Mouse (Mus musculus) left cerebral cortex, adult 9 months (tissue): Measurements from ENCODE around the gene Olfr750.

Source experiments
- DNase-seq, 2 experiments: peaks; one replicate each; pipeline ENCODE4 v3.0.0; 2022; ENCODE audit warnings: low spot score in 2 of 2

Gene Olfr750

DNA sequence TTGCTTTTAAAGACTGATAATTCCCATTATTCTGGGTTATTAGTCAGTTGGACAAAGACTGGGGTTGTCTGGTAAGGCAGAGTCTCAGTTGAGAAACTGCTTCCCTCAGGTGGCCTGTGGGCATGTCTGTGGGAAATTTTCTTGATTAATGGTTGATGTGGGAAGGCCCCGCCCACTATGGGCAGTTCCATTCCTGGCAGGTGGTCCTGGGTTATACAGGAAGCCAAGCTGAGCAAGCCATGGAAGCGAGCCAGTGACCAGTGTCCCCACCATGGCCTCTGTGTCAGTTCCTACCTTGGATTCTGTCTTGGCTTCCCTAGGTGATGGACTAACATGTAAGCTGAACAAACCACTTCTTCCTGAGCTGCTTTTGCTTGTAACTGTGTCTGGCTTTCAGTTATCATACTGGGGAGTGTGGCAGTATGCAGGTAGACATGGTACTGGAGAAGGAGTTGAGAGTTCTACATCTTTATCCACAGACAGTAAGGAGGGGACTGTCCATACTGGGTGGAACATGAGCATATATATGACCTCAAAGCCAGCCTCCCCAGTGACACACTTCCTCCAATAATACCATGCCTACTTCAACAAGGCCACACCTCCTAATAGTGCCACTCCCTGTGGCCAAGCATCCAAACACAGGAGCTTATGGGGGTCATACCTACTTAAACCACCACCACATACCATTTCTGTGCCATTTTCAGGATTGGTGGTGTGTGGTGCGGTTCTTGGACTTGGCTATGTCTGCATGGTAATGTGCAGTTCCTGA, 46.7 kb downstream of the Olfr750 start:
- no peak for DNase-seq

DNA sequence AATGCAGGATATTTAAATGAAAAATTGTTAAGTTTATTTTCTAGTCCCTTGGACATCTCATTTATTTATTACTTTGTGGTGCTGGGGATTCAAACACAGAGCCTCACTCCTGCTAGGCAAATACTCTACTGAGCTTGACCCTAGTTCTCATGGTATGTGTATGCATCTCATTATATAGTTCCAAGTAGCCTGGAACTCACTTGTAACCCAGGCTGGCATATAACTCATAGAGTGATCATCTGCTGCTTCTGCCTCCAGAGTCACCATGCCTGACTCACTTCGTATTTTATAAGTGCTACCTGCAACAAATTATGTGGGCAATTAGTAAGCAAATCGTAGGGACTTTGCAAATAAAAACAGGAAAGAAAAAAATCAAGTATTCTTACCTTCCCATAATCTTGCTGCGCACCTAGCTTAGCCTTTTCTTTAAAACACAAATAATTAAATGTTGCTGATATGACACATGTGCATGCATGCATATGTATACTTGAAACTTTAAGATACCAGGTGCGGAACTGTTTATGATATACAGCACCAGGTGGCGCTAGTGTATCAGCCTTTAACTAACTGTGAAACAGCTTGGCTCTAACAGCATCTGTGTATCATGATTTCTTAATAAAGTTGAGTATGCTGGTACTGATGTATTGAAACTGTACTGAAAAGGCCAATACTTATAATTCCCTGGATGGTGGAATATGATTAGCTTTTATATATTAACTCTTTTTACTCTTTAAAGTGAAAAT, 47.7 kb downstream of the Olfr750 start:
- DNase-seq = peak; percentile 23 to 86

DNA sequence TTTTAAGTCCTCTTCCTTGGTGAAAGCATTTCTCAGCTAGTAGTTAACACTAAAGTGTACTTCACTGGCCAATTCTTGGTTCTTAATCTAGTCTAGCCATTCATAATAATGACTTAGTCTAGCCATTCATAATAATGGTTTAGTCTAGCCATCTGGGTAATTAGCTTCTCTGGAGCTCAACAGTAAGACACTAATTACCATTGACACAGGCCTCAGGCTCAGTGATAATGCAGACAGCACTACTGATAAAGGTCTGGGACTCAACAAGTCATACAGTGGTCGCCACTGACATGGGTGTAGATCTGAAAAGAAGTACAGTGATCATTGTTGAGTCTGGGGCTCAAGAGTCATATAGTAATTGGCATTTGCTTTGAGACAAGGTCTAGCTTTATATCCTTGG, 49.4 kb downstream of the Olfr750 start:
- no peak for DNase-seq

DNA sequence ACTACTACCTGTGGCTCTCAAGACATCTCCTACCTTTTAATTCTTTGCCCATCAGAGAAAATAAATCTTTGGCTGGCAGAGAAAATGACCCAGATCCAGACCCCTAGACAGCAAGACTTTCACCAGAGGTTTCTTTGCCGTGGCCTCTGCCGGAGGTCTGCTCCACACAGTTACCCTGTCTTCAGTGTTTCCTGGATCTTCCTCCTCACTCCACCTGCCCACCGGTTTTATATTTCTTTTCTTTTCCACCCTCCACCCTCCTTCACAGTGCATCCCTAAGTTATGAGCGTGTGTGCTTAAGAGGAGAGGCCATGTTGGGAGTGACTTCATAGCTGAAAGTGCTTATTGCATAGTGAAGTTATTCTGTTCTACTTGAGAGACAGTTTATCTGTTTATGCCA, 50.8 kb downstream of the Olfr750 start:
- no peak for DNase-seq

GRCm38 (mm10) chr14:51017256-51017655, 57.0 kb downstream of the Olfr750 start:
- DNase-seq = no peak
